Mouse (Mus musculus): ENCODE measurements around the gene Gm7982. TPM values are rescaled to one million over a fixed set of nuclear protein-coding genes. Genes with fewer than 3 reads are reported as not detected.

Gene Gm7982
- not detected in 2 replicates for polyA plus RNA-seq (2012; ENCODE audit: low replicate concordance)

GRCm38 (mm10) chr5:95741714-95742113, at the start of gene Gm7982:
Gene Gm7982 (plus strand): TSS chr5:95742014.

GRCm38 (mm10) chr5:95736073-95736472, 5.7 kb upstream of the Gm7982 start, which contains the start of gene Gm7978:
Gene Gm7978 (minus strand): TSS chr5:95736173.

GRCm38 (mm10) chr5:95775690-95776089, 33.9 kb downstream of the Gm7982 start, which contains the start of gene E330014E10Rik:
Gene E330014E10Rik (plus strand): TSS chr5:95775990.

Other genes with a start within 250 kb of the Gm7982 start
- not detected in 2 replicates for gene Gm3286, start 231.3 kb upstream of the Gm7982 start, polyA plus RNA-seq (2012; ENCODE audit: low replicate concordance)
- not detected in 2 replicates for gene Gm7971, start 147.1 kb upstream of the Gm7982 start, polyA plus RNA-seq (2012; ENCODE audit: low replicate concordance)
- gene Gm7978, start 5.8 kb upstream of the Gm7982 start, polyA plus RNA-seq (2012; ENCODE audit: low replicate concordance): not detected in 2 replicates
- not detected in 2 replicates for gene E330014E10Rik, start 34.0 kb downstream of the Gm7982 start, polyA plus RNA-seq (2012; ENCODE audit: low replicate concordance)
- 0.48 and 0.79 TPM in 2 replicates for gene Cxcl13, start 214.9 kb downstream of the Gm7982 start, polyA plus RNA-seq (2012; ENCODE audit: low replicate concordance)